Mouse (Mus musculus) ES-Bruce4 (cell line): Measurements from ENCODE around the gene Slc25a5.

Source experiments
- CTCF ChIP-seq: IDR thresholded peaks from one replicate; pipeline ENCODE4 v1.8.1; 2011; ENCODE audit warnings: low read depth, low read length
- EP300 ChIP-seq: IDR thresholded peaks from 2 replicates; pipeline ENCODE4 v1.6.1; 2011; ENCODE audit warnings: low read depth, low read length; ENCODE audit not compliant: insufficient read depth
- POLR2A ChIP-seq: IDR thresholded peaks from one replicate; pipeline ENCODE4 v1.8.1; 2011; ENCODE audit warnings: low read length; ENCODE audit not compliant: insufficient read depth

DNA sequence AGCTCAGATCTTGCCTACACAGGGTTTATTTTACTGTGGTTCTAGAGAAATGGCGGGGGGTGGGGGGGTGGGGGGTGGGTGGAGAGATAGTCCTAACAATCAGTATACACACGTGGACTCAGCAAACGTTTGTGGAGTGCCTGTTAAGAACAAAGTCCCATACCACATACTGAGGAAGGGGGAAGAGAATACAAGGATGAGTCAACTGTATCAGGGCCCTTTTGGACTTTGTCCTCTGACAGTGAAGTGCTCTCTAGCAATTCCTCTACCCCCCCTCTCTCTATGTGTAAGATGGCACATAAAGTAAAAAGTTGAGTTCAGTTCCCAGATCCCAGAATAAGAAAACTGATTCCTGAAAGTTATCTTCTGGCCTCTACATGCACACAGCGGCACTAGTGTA is 24.1 kb downstream of the Slc25a5 start:
- TF ChIP-seq POLR2A (no peak), CTCF (no peak), EP300 (no peak)
